Mouse (Mus musculus) midbrain, postnatal 0 days (tissue): Measurements from ENCODE around the gene Gm27029. TPM values are rescaled to one million over a fixed set of nuclear protein-coding genes. Genes with fewer than 3 reads are reported as not detected.

Experiments used
- ATAC-seq: fragments of 200-750 bp; cut with Nextera tagmentation; 2 replicates; pipeline ENCODE4 v1.8.0; 2017; ENCODE audit warnings: moderate number of reproducible peaks, mild to moderate bottlenecking, moderate TSS enrichment, moderate library complexity; ENCODE audit not compliant: low FRiP score
- DNase-seq: peaks from one replicate; pipeline ENCODE4 v3.0.0-alpha.2; 2015; ENCODE audit warnings: low spot score
- H3K27ac ChIP-seq: fragments of 300-500 bp; sonication (generic); 2 replicates; pipeline ENCODE4 v1.5.1; 2014; ENCODE audit warnings: low read depth, mild to moderate bottlenecking, low read length, mixed read lengths
- H3K27me3 ChIP-seq: fragments of 300-500 bp; sonication (generic); 2 replicates; pipeline ENCODE4 v1.6.1; 2014; ENCODE audit warnings: low read length, control low read depth, mixed read lengths; ENCODE audit not compliant: insufficient read depth
- H3K36me3 ChIP-seq: fragments of 300-500 bp; sonication (generic); 2 replicates; pipeline ENCODE4 v1.6.1; 2014; ENCODE audit warnings: low read length, control low read depth, mixed read lengths; ENCODE audit not compliant: insufficient read depth
- H3K4me1 ChIP-seq: fragments of 300-500 bp; sonication (generic); 2 replicates; pipeline ENCODE4 v1.6.1; 2014; ENCODE audit warnings: mild to moderate bottlenecking, control low read depth, antibody characterized with exemption, low read length, mixed read lengths; ENCODE audit not compliant: insufficient read depth
- H3K4me2 ChIP-seq: fragments of 300-500 bp; sonication (generic); 2 replicates; pipeline ENCODE4 v1.6.1; 2014; ENCODE audit warnings: low read depth, mild to moderate bottlenecking, low read length, mixed read lengths; ENCODE audit not compliant: poor library complexity, severe bottlenecking
- H3K4me3 ChIP-seq: fragments of 300-500 bp; sonication (generic); 2 replicates; pipeline ENCODE4 v1.5.1; 2014; ENCODE audit warnings: low read depth, mild to moderate bottlenecking, low read length, moderate library complexity
- H3K9ac ChIP-seq: fragments of 300-500 bp; sonication (generic); replicated peaks from 2 replicates; pipeline ENCODE4 v1.6.1; 2014; ENCODE audit warnings: mild to moderate bottlenecking, low read length, moderate library complexity, mixed read lengths; ENCODE audit not compliant: poor library complexity, severe bottlenecking
- H3K9me3 ChIP-seq: fragments of 300-500 bp; sonication (generic); 2 replicates; pipeline ENCODE4 v1.6.1; 2016; ENCODE audit warnings: low read length, control low read depth
- CTCF ChIP-seq: IDR thresholded peaks from 2 replicates; pipeline ENCODE4 v1.5.1; 2016; ENCODE audit warnings: antibody characterized with exemption, mild to moderate bottlenecking
- WGBS: fragments of 180-500 bp; shearing (Covaris S2); extraction: QIAGEN DNeasy Blood & Tissue Kit; methylation state at CpG from one replicate; pipeline ENCODE4 v1.1.7; 2014; 5-methylcytosine and 5-hydroxymethylcytosine counted together
- polyA plus RNA-seq: library from polyadenylated mRNA; unstranded; fragments of >200 nt; fragmentation: Nextera tagmentation; extraction: Ambion mirVana; gene quantifications from 2 replicates; pipeline ENCODE4 v1.2.1, GENCODE M21; 2015
- total RNA-seq: library from RNA; depleted of rRNA; stranded (reverse); fragments of >200 nt; gene quantifications from 2 replicates; pipeline ENCODE4 v1.2.3, GENCODE M21; 2014

The Gm27029 gene
- total and polyA plus RNA-seq, 2 experiments from 2014 or later, result 5.7 to 6.3 TPM

GRCm38 (mm10) chr11:101465869-101466551 is 41.4 kb upstream of the Gm27029 start, which contains the start of gene Vat1:
Gene Vat1, minus strand, starts transcription at chr11:101466230.
- peak within 1 kb of the TSS; percentile 90 for H3K9ac ChIP-seq
- peaks cover 23% of the 10 kb centered on the region for H3K4me1 ChIP-seq
- peak; percentile 62 for ATAC-seq
- H3K4me3 ChIP-seq, result peak within 1 kb of the TSS; percentile 96
- peak; percentile 87 for DNase-seq
- H3K9me3 ChIP-seq, result no peaks in the 10 kb centered on the region
- peak within 1 kb of the TSS; percentile 85 for H3K4me2 ChIP-seq
- no peaks in the 10 kb centered on the region for H3K27me3 ChIP-seq
- no peak for TF ChIP-seq CTCF
- WGBS, result 1% methylated on average over 49 of the region's 60 CpGs
- H3K27ac ChIP-seq, result peak within 1 kb of the TSS; percentile 92
- peaks cover 13% of the 10 kb centered on the region; the same call in 1 of the 2 replicates for H3K36me3 ChIP-seq

- WGBS, result under 1% methylated on average over 51 of the region's 51 CpGs
- Histone ChIP-seq H3K27ac (peak overlapping the region; percentile 92), H3K4me3 (peak overlapping the region; percentile 96), H3K27me3 (no peaks in the 10 kb centered on the region), H3K4me2 (peak overlapping the region; percentile 85), H3K9ac (peak overlapping the region; percentile 90), H3K36me3 (peaks cover 15% of the 10 kb centered on the region), H3K4me1 (peaks cover 23% of the 10 kb centered on the region), H3K9me3 (no peaks in the 10 kb centered on the region)
- DNase-seq (peak; percentile 78), ATAC-seq (peak; percentile 44)
- peak; percentile 55 for TF ChIP-seq CTCF
Observed at GRCm38 (mm10) chr11:101465101-101465868, 40.7 kb upstream of the Gm27029 start.

- Histone ChIP-seq H3K4me2 (peak within 1 kb of the TSS; percentile 85), H3K27ac (peak within 1 kb of the TSS; percentile 92), H3K36me3 (peaks cover 23% of the 10 kb centered on the region), H3K9me3 (no peaks in the 10 kb centered on the region), H3K4me3 (peak within 1 kb of the TSS; percentile 96), H3K4me1 (peaks cover 23% of the 10 kb centered on the region), H3K27me3 (no peaks in the 10 kb centered on the region), H3K9ac (peak within 1 kb of the TSS; percentile 90)
- ATAC-seq, result no peak
- WGBS, result 10% methylated on average over 12 of the region's 12 CpGs
- no peak for TF ChIP-seq CTCF
- no peak for DNase-seq
Observed at GRCm38 (mm10) chr11:101464211-101465100, 39.9 kb upstream of the Gm27029 start, which contains the start of gene Rnd2. Gene Rnd2, plus strand, starts transcription at chr11:101464999.

GRCm38 (mm10) chr11:101462583-101463440 is 38.2 kb upstream of the Gm27029 start:
- H3K27ac ChIP-seq, result no peak overlapping the region; the same call in 1 of the 2 replicates

GRCm38 (mm10) chr11:101462141-101462540 is 37.5 kb upstream of the Gm27029 start:
- H3K36me3 ChIP-seq, result peaks cover 42% of the 10 kb centered on the region
- DNase-seq (no peak), ATAC-seq (no peak)
- peaks cover 23% of the 10 kb centered on the region for H3K4me1 ChIP-seq
- no peak overlapping the region; the same call in 1 of the 2 replicates for H3K27ac ChIP-seq
- H3K4me2 ChIP-seq, result no peak overlapping the region
- no peak for TF ChIP-seq CTCF
- H3K9me3 ChIP-seq, result no peaks in the 10 kb centered on the region
- WGBS, result 50% methylated on average over 14 of the region's 14 CpGs
- H3K27me3 ChIP-seq, result no peaks in the 10 kb centered on the region
- no peak overlapping the region for H3K9ac ChIP-seq
- H3K4me3 ChIP-seq, result no peak overlapping the region

More at GRCm38 (mm10) chr11:101462583-101463440, 38.2 kb upstream of the Gm27029 start:
- Histone ChIP-seq H3K9me3 (no peaks in the 10 kb centered on the region), H3K27me3 (no peaks in the 10 kb centered on the region), H3K4me2 (peak overlapping the region; percentile 85), H3K4me3 (peak overlapping the region; percentile 96; the same call in 1 of the 2 replicates), H3K4me1 (peaks cover 23% of the 10 kb centered on the region), H3K36me3 (peaks cover 38% of the 10 kb centered on the region), H3K9ac (0 out of 2 replicates have a peak overlapping the region, but pooled peaks have one; percentile 90)
- DNase-seq, result peak; percentile 82
- ATAC-seq, result peak; percentile 32; the same call in 1 of the 2 replicates
- TF ChIP-seq CTCF, result no peak
- 21% methylated on average over 13 of the region's 13 CpGs for WGBS
